Mouse (Mus musculus) cerebellum, postnatal 14 days (tissue): ENCODE measurements at regions not wholly inside any gene's neighbourhood (a gene's known extent, or its start where the extent isn't known, plus 50 kb on each side); places are given as distances from the start of the nearest gene placed in this dataset.
A peak's percentile ranks its signal among the peaks of the same experiment; 100 is the strongest.

Experiments used
- DNase-seq, 2 experiments: peaks; one replicate each; pipeline ENCODE4 v3.0.0; 2021; ENCODE audit warnings: mixed read lengths in 2 of 2

DNA sequence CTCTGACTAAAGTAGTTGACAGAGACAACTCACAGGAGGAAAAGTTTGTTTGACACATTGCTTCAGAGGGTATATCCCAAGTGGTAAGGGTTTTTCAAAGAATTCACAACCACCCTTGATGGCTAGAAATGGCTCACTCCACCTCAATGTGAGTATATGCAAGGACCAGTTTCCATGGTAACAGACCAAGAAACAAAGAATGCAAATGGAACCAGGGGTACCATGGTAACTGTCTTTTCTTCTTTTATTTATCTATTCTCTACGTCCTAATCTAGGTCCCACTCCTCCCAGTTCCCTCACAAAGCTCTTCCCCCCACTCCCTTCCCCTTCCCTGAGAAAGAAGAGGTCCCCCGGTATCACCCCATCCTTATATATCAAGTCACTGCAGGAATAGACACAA, 57.5 kb downstream of the Ins1 start:
- DNase-seq, result no peak

DNA sequence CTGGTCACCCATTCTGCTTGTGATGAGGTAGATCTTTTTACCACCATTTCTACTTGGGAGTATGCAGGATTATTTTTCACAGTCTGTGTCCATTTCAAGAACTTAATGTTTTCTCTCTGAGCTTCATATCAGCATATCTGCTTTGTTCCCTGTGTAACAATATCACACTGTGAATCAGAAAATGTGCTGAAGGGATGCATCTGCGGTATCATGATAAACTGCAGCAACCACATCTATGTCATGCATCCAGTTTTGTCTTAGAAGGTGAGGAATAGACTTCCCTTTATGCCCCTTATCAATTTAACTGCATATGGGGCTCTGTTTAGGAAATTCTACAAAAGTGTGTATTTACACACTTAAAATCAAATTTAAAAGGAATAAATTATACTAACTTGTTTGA, 67.3 kb downstream of the Ins1 start:
- DNase-seq, result no peak

DNA sequence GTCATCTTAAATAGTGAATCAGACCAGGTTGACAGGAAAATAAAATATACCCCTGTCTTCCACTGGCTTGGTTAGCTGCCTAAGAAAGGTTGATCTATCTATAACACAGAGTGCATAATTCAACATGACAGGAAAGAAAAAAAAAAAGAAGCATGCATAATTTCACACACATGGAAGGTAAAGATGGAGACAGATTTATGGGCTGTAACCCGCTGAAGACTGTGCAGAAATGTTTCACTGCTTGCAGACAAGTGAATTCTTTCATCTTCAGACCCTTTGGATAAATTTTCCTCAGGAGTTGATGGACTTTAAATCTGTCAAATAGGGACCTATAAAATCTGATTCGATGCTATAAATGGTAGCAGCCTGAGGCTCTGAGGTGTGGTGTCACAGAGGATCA, 91.1 kb downstream of the Ins1 start:
- DNase-seq, result no peak

DNA sequence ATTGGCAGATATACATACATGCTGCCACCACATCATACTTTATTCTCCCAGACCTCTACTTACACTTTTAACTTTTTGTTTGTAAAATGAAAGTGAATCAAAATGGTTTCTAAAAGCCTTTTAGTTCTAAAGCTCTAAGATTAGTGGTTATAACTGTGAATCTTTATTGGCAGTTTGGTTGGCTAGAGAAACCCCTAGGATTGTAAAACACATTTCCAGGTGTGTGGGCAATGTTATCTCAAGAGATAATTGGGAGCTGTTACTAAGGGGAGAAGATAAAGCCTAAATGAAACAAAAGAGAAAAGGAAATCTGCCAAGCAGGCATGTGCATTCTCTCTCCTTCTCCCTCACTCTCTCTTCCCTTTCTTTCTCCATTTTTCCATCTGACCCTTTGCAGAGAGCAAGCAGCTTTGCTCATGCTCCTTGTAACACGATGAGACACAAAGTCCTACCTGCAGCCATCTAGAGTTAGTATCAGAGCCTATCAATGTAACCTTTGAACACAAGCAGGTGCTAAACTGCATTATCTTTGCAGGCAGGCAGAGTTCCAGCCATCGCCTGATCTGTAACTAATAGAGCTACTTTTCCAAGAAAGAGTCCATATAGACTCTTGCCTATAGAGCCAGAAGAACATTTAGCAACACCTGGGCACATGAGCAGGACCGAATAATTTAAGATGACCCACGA, 110.9 kb downstream of the Ins1 start:
- no peak for DNase-seq

DNA sequence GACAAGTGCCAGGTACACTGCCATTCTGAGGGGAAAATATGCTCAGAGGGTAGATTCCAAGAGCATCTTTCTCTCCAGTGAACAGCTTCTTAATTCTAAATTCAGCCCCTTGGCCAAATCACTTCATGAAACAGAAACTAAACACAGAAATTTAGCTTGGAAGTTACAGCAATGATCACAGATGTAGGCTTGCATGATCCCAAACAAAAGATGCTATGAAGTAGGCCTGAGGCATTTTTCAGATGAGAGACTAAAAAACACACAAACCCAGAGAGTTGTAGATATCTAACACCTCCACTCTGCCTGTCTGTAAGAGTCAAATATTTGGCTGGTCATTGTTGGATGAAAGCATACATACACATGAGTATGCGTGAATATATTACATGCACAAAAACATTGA, 142.6 kb downstream of the Ins1 start:
- DNase-seq, result no peak

DNA sequence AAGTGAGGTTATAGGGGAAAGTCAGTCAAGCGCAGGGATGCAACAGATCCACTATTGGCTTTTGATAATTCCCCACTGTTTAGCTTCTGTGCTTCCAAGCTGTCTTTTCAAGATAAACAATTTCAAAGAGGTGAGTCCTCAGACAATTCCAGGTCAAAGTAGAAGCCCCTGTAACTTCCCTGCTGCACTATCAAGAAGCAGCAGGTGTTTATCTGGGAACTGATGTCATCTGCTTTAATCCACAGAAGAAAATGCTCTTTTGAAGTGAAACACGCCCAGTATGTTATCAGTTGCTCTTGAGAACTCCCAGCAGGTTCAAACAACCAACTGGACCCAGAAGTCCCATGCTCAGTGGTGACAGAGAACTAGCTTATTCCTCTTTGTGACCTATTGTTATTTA, 164.7 kb downstream of the Ins1 start:
- no peak for DNase-seq

DNA sequence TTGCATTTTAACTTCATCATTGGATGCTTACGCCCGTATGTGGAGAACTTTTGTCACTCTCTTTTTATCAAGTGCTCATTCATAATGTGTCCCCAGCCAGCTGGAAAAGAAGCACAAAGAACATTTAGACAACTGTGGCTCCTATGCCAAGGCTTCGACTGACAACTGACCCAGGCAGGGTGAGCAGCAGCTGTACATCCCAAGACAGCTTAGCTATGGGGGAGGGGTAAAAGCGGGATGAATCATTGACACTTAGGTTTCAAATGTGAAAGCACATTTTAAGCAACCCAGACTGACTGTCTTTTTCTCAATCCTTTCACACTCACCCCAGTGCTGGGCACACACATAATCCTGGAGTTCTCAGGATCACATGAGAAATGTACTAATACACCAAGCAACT, 178.4 kb downstream of the Ins1 start:
- DNase-seq, result no peak

DNA sequence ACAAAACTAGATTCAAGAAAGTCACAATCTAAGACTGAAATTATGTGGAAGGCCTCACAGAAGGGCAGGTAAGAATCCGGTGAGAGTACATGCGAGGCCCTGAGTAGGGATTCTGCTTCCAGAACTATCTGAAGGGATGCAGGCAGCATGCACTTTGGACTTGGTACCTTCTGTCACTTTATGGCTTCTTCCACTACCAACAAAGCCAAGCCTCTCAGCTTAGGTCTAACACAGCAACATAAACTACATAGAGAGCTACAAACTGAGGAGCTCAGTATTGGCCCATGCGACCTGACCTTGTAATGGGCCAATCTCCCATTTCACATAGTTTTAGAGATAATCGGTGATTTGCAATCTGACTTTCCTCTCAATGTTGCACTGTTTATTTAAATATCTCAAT, 184.8 kb downstream of the Ins1 start:
- DNase-seq, result no peak

DNA sequence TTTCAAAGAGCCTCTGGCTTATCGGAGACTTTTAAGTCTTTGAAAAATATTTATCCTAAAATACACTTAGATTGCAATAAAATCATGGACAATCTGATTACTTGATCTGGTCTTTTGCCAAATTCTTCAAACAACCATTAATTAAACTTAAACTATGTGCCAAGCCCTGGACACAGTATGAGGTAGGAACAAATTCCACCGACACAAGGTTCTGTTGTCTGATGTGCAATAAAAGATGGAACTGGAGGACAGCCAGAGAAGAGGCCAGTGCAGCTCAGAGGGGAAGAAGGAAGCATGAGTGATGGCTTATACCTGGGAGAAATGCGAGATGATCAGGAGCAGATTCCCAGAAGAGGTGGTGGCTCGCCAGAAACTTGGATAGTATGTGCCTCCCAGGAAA, 185.3 kb downstream of the Ins1 start:
- peak; percentile 3 to 7 for DNase-seq
